Mouse (Mus musculus): ENCODE measurements around the gene Ago1.

Gene Ago1

GRCm38 (mm10) chr4:126469334-126469733, 951 bp upstream of the Ago1 start:
- DNase-seq (ENCODE audit: low spot score) = no peak

GRCm38 (mm10) chr4:126468925-126469324, 542 bp upstream of the Ago1 start:
- no peak for DNase-seq (ENCODE audit: low spot score)

GRCm38 (mm10) chr4:126467721-126468284, 580 bp downstream of the Ago1 start:
- DNase-seq (ENCODE audit: low spot score) = peak; percentile 38

GRCm38 (mm10) chr4:126466251-126466750, 2.1 kb downstream of the Ago1 start:
- no peak for DNase-seq (ENCODE audit: low spot score)

GRCm38 (mm10) chr4:126465843-126466242, 2.5 kb downstream of the Ago1 start:
- no peak for DNase-seq (ENCODE audit: low spot score)

GRCm38 (mm10) chr4:126464892-126465235, 3.5 kb downstream of the Ago1 start:
- no peak for DNase-seq (ENCODE audit: low spot score)

- no peak for DNase-seq (ENCODE audit: low spot score)
Observed at GRCm38 (mm10) chr4:126464189-126464891, 4.0 kb downstream of the Ago1 start.

- DNase-seq (ENCODE audit: low spot score) = no peak
Observed at GRCm38 (mm10) chr4:126455441-126455840, 12.9 kb downstream of the Ago1 start.

- DNase-seq (ENCODE audit: low spot score) = no peak
Observed at GRCm38 (mm10) chr4:126454547-126455254, 13.7 kb downstream of the Ago1 start.

- no peak for DNase-seq (ENCODE audit: low spot score)
Observed at GRCm38 (mm10) chr4:126450268-126450667, 18.1 kb downstream of the Ago1 start.

GRCm38 (mm10) chr4:126447126-126447525, 21.3 kb downstream of the Ago1 start:
- no peak for DNase-seq (ENCODE audit: low spot score)

GRCm38 (mm10) chr4:126444528-126444927, 23.9 kb downstream of the Ago1 start:
- no peak for DNase-seq (ENCODE audit: low spot score)

- no peak for DNase-seq (ENCODE audit: low spot score)
Observed at GRCm38 (mm10) chr4:126438261-126438660, 30.1 kb downstream of the Ago1 start.

- DNase-seq (ENCODE audit: low spot score) = no peak
Observed at GRCm38 (mm10) chr4:126436268-126436667, 32.1 kb downstream of the Ago1 start.

- DNase-seq (ENCODE audit: low spot score) = no peak
Observed at GRCm38 (mm10) chr4:126434094-126434493, 34.3 kb downstream of the Ago1 start.

- DNase-seq (ENCODE audit: low spot score) = no peak
Observed at GRCm38 (mm10) chr4:126433175-126433574, 35.2 kb downstream of the Ago1 start.

GRCm38 (mm10) chr4:126431746-126432145, 36.6 kb downstream of the Ago1 start:
- no peak for DNase-seq (ENCODE audit: low spot score)

- DNase-seq (ENCODE audit: low spot score) = peak; percentile 92
Observed at GRCm38 (mm10) chr4:126429347-126430079, 38.9 kb downstream of the Ago1 start, which contains the start of gene Ago3. TSS of gene Ago3 (minus strand) at chr4:126429556.

GRCm38 (mm10) chr4:126428682-126429346, 39.6 kb downstream of the Ago1 start:
- DNase-seq (ENCODE audit: low spot score) = no peak

GRCm38 (mm10) chr4:126423866-126424265, 44.5 kb downstream of the Ago1 start:
- no peak for DNase-seq (ENCODE audit: low spot score)

- DNase-seq (ENCODE audit: low spot score) = no peak
Observed at GRCm38 (mm10) chr4:126415707-126416106, 52.7 kb downstream of the Ago1 start.

GRCm38 (mm10) chr4:126412526-126412925, 55.9 kb downstream of the Ago1 start:
- DNase-seq (ENCODE audit: low spot score) = no peak

Data from ovary, postnatal 14 days (tissue).